Mouse (Mus musculus) heart, embryonic 11.5 days (tissue): ENCODE results near the gene Mzt1. TPM values are rescaled to one million over a fixed set of nuclear protein-coding genes. Genes with fewer than 3 reads are reported as not detected.
A peak's percentile ranks its signal among the peaks of the same experiment; 100 is the strongest.

ENCODE experiments used
- ATAC-seq: fragments of 200-750 bp; cut with Nextera tagmentation; replicated peaks from 2 replicates; pipeline ENCODE4 v1.8.0; 2017; ENCODE audit warnings: moderate library complexity; ENCODE audit not compliant: insufficient number of reproducible peaks, low FRiP score, low TSS enrichment
- H3K27ac ChIP-seq: fragments of 300-500 bp; sonication (generic); 2 replicates; pipeline ENCODE4 v1.5.1; 2014; ENCODE audit warnings: mild to moderate bottlenecking, low read depth, low read length
- H3K27me3 ChIP-seq: fragments of 300-500 bp; sonication (generic); 2 replicates; pipeline ENCODE4 v1.6.1; 2014; ENCODE audit warnings: mild to moderate bottlenecking, low read length, mixed read lengths; ENCODE audit not compliant: control insufficient read depth, insufficient read depth
- H3K36me3 ChIP-seq: fragments of 300-500 bp; sonication (generic); 2 replicates; pipeline ENCODE4 v1.6.1; 2014; ENCODE audit warnings: mild to moderate bottlenecking, low read length, moderate library complexity, mixed read lengths; ENCODE audit not compliant: control insufficient read depth, insufficient read depth
- H3K4me1 ChIP-seq: fragments of 300-500 bp; sonication (generic); 2 replicates; pipeline ENCODE4 v1.6.1; 2014; ENCODE audit warnings: low read length; ENCODE audit not compliant: control insufficient read depth, insufficient read depth
- H3K4me2 ChIP-seq: fragments of 300-500 bp; sonication (generic); 2 replicates; pipeline ENCODE4 v1.6.1; 2014; ENCODE audit warnings: mild to moderate bottlenecking, moderate library complexity
- H3K4me3 ChIP-seq: fragments of 300-500 bp; sonication (generic); 2 replicates; pipeline ENCODE4 v1.5.1; 2014; ENCODE audit warnings: low read depth, low read length
- H3K9ac ChIP-seq: fragments of 300-500 bp; sonication (generic); 2 replicates; pipeline ENCODE4 v1.6.1; 2014; ENCODE audit warnings: mild to moderate bottlenecking, low read depth, low read length, moderate library complexity
- H3K9me3 ChIP-seq: fragments of 300-500 bp; sonication (generic); replicated peaks from 2 replicates; pipeline ENCODE4 v1.6.1; 2016; ENCODE audit warnings: low read length; ENCODE audit not compliant: control insufficient read depth
- WGBS: fragments of 180-500 bp; shearing (Covaris S2); extraction: QIAGEN DNeasy Blood & Tissue Kit; methylation state at CpG from one replicate; pipeline ENCODE4 v1.1.7; 2014; ENCODE audit not compliant: insufficient replicate concordance; 5-methylcytosine and 5-hydroxymethylcytosine counted together
- polyA plus RNA-seq: library from polyadenylated mRNA; unstranded; fragments of >200 nt; fragmentation: Nextera tagmentation; extraction: Ambion mirVana; gene quantifications from 2 replicates; pipeline ENCODE4 v1.2.1, GENCODE M21; 2014

The Mzt1 gene
- polyA plus RNA-seq, 1 experiment from 2014 or later, result 97.9 TPM

GRCm38 (mm10) chr14:99031337-99031873 lies 14.5 kb downstream of the Mzt1 start:
- no peak overlapping the region for H3K4me2 ChIP-seq
- H3K4me1 ChIP-seq, result no peaks in the 10 kb centered on the region
- no peak for ATAC-seq
- no peaks in the 10 kb centered on the region for H3K9me3 ChIP-seq
- H3K27ac ChIP-seq, result no peak overlapping the region
- no peak overlapping the region for H3K4me3 ChIP-seq
- H3K9ac ChIP-seq, result no peak overlapping the region
- 86% methylated on average over 5 of the region's 5 CpGs for WGBS
- H3K27me3 ChIP-seq, result no peaks in the 10 kb centered on the region
- peaks cover 3% of the 10 kb centered on the region; the same call in 1 of the 2 replicates for H3K36me3 ChIP-seq

- H3K4me3 ChIP-seq, result no peak overlapping the region
- no peaks in the 10 kb centered on the region for H3K4me1 ChIP-seq
- no peaks in the 10 kb centered on the region for H3K9me3 ChIP-seq
- no peaks in the 10 kb centered on the region for H3K27me3 ChIP-seq
- H3K4me2 ChIP-seq, result no peak overlapping the region
- 59% methylated on average over 5 of the region's 5 CpGs for WGBS
- H3K9ac ChIP-seq, result no peak overlapping the region
- ATAC-seq, result no peak
- H3K27ac ChIP-seq, result no peak overlapping the region
- peaks cover 3% of the 10 kb centered on the region; the same call in 1 of the 2 replicates for H3K36me3 ChIP-seq
Measured at GRCm38 (mm10) chr14:99029987-99030386, 15.9 kb downstream of the Mzt1 start.

DNA sequence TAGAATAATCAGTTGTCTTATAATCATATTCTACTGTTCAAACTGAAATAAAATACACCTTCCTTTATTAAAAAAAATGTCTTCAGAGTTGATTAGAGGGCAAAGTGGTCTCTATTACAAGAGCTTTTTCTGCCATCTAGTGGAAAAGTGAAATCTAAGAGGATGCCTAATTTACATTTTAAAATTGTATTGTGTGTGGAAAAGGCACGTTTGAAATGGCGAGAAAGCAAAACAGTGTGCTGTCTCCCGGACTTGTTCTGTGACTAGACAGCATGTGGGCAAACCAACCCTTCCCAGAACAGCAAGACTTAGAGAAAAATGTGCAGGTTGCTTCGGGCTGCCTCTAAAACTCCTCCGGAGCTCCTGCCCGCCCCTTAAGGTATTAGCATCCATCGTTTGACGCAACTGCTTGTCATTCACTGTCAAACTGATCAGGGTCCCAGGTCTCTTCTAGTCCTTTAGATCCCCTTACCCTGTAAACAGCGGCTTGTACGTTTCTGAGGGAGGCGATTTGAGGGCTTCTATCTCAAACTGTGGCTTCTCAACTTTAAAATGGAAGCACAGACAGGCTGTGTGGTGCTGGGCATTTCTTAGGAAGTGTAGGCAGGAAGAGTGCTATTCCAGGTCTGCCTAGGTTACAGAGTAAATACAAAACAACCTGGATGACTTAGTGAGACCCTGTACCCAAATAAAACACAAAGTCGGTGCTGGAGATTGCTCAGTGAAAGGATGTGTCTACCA lies 23.4 kb downstream of the Mzt1 start:
- H3K4me3 ChIP-seq, result 0 out of 2 replicates have a peak overlapping the region, but pooled peaks have one; percentile 12
- H3K9me3 ChIP-seq, result no peaks in the 10 kb centered on the region
- no peaks in the 10 kb centered on the region for H3K36me3 ChIP-seq
- no peak overlapping the region; the same call in 1 of the 2 replicates for H3K9ac ChIP-seq
- ATAC-seq, result no peak
- no peaks in the 10 kb centered on the region for H3K27me3 ChIP-seq
- peaks cover 12% of the 10 kb centered on the region for H3K4me1 ChIP-seq
- H3K27ac ChIP-seq, result no peak overlapping the region
- H3K4me2 ChIP-seq, result peak overlapping the region; percentile 49
- 39% methylated on average over 12 of the region's 12 CpGs for WGBS

GRCm38 (mm10) chr14:99019136-99019808 lies 26.7 kb downstream of the Mzt1 start:
- H3K36me3 ChIP-seq, result no peaks in the 10 kb centered on the region
- ATAC-seq, result peak; percentile 87
- peak overlapping the region; percentile 65 for H3K27ac ChIP-seq
- H3K9me3 ChIP-seq, result no peaks in the 10 kb centered on the region
- peak overlapping the region; percentile 43 for H3K4me2 ChIP-seq
- peaks cover 19% of the 10 kb centered on the region for H3K4me1 ChIP-seq
- WGBS, result 13% methylated on average over 10 of the region's 10 CpGs
- H3K4me3 ChIP-seq, result no peak overlapping the region
- no peak overlapping the region for H3K9ac ChIP-seq
- no peaks in the 10 kb centered on the region for H3K27me3 ChIP-seq

- WGBS, result 17% methylated on average over 7 of the region's 7 CpGs
- Histone ChIP-seq H3K4me1 (peaks cover 19% of the 10 kb centered on the region), H3K4me2 (peak overlapping the region; percentile 43), H3K9me3 (no peaks in the 10 kb centered on the region), H3K4me3 (0 out of 2 replicates have a peak overlapping the region, but pooled peaks have one; percentile 11), H3K36me3 (no peaks in the 10 kb centered on the region), H3K27ac (peak overlapping the region; percentile 65), H3K27me3 (no peaks in the 10 kb centered on the region), H3K9ac (no peak overlapping the region)
- peak; percentile 37; the same call in 1 of the 2 replicates for ATAC-seq
Measured at GRCm38 (mm10) chr14:99018691-99019090, 27.2 kb downstream of the Mzt1 start.

DNA sequence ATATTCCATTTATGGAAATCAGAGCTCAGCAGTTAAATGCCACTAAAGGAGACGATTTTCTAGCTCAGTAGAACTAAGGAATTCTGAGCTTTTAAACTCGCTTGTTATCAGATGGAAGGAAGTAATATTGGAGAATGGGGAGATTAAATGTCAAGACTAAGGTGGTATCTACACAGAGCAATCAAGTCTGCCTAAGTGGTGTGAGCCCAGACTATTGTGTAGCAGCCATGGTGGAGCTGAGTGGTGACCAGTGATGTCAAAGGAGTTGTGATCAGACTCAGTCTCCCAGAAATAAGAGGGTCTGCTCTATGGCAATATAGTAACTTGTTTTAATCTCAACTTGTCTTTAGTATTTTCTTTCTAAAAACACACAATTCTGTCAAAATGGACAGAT lies 35.0 kb downstream of the Mzt1 start:
- WGBS, result 11% methylated on average over 2 of the region's 2 CpGs
- Histone ChIP-seq H3K36me3 (no peaks in the 10 kb centered on the region), H3K4me2 (0 out of 2 replicates have a peak overlapping the region, but pooled peaks have one; percentile 15), H3K9ac (no peak overlapping the region), H3K4me3 (no peak overlapping the region), H3K27me3 (no peaks in the 10 kb centered on the region), H3K27ac (peak overlapping the region; percentile 84), H3K4me1 (no peaks in the 10 kb centered on the region), H3K9me3 (no peaks in the 10 kb centered on the region)
- peak; percentile 67; the same call in 1 of the 2 replicates for ATAC-seq

GRCm38 (mm10) chr14:99010224-99010919 lies 35.6 kb downstream of the Mzt1 start:
- Histone ChIP-seq H3K27ac (peak overlapping the region; percentile 84), H3K9ac (peak overlapping the region; percentile 4; the same call in 1 of the 2 replicates), H3K4me2 (peak overlapping the region; percentile 15), H3K4me1 (no peaks in the 10 kb centered on the region), H3K36me3 (no peaks in the 10 kb centered on the region), H3K27me3 (no peaks in the 10 kb centered on the region), H3K9me3 (no peaks in the 10 kb centered on the region), H3K4me3 (no peak overlapping the region)
- WGBS, result 26% methylated on average over 8 of the region's 8 CpGs
- peak; percentile 67; the same call in 1 of the 2 replicates for ATAC-seq

DNA sequence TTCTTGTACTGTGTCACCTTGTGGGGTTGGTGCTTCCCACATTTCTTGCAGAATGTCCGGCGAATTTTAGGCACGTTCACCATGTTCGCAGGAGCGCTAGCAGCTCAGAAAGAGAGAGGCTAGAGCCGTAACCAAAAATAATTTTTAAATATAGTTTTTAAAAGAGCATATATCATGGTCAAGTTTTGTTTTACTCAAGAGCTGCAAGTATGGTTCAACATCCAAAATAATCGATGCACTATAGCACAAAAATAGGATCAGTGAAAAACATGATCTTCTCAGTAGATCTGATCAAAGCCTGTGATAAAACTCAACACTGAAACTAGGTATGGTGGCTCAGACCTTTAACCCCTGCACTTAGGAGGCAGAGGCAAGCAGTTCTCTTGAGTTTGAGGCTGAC lies 51.7 kb downstream of the Mzt1 start, which contains the start of gene Rpl36a-ps1:
Gene Rpl36a-ps1 (minus strand): TSS at position 101 of the 400 bp plus-strand sequence.
- Histone ChIP-seq H3K27ac (no peak within 1 kb of the TSS), H3K4me3 (no peak within 1 kb of the TSS), H3K36me3 (no peaks in the 10 kb centered on the region), H3K9me3 (no peaks in the 10 kb centered on the region), H3K27me3 (no peaks in the 10 kb centered on the region), H3K4me2 (no peak within 1 kb of the TSS), H3K4me1 (no peaks in the 10 kb centered on the region), H3K9ac (no peak within 1 kb of the TSS)
- 91% methylated on average over 7 of the region's 7 CpGs for WGBS
- ATAC-seq, result no peak
